Mouse (Mus musculus): ENCODE measurements at regions not wholly inside any gene's neighbourhood (a gene's known extent, or its start where the extent isn't known, plus 50 kb on each side); places are given as distances from the start of the nearest gene placed in this dataset.

DNA sequence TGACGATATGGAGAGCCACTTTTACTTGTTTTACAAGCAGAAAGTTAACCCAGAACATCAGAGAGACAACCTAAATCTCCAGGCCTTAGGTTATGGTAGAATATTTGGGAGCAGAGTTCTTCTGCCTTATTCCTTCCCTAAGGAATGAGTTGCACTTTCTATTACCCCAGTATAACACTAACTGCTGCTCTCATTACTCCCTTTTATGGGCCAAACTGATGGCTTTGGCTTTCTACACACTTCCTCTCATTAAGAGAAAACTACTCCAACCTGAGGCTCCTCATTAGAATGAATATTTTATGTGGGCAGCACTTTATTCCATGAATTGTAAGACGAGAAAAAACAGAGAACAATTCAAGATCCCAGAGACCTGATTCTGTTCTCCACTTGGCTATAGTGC lies 289.0 kb upstream of the Tnc start:
- DNase-seq (ENCODE audit: low spot score in 2 of 2): no peak

DNA sequence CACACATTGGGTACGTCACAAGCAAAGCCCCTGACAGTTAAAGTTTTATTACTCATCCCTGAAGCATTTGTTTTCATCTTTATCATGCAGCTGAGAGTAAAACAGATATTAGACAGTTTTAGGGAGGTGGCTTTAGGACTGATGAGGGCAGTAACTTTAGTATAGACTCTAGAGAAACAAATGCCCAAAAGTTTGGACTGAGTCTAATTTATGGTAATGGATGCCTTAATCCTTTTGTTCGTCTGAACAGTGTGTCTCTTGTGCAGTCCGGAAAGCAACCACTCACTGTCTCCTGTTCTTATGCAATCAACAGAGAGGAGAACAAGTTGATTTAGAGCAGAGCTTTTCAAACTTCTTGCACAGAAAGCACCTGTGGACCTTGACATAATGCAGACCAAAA lies 283.4 kb upstream of the Tnc start:
- DNase-seq (ENCODE audit: low spot score in 2 of 2): no peak

DNA sequence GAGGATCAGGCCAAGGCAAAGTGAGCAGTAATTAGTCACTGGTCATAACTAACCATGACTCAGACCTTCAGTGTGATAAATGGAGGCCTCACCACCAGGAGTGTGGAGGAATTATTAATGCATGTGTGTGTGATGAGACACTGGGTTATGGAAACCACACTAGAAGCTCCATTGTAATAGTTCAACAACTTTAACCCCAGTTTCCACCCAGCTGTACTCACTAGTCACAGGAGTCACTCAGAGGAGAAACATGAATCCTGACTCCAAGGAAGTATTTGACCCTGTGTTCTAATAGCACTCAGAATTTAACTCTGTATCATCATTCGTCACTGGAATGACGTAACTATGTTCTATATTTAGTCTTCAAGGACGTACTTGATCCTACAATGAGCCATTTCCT lies 277.6 kb upstream of the Tnc start:
- DNase-seq (ENCODE audit: low spot score in 2 of 2): no peak

DNA sequence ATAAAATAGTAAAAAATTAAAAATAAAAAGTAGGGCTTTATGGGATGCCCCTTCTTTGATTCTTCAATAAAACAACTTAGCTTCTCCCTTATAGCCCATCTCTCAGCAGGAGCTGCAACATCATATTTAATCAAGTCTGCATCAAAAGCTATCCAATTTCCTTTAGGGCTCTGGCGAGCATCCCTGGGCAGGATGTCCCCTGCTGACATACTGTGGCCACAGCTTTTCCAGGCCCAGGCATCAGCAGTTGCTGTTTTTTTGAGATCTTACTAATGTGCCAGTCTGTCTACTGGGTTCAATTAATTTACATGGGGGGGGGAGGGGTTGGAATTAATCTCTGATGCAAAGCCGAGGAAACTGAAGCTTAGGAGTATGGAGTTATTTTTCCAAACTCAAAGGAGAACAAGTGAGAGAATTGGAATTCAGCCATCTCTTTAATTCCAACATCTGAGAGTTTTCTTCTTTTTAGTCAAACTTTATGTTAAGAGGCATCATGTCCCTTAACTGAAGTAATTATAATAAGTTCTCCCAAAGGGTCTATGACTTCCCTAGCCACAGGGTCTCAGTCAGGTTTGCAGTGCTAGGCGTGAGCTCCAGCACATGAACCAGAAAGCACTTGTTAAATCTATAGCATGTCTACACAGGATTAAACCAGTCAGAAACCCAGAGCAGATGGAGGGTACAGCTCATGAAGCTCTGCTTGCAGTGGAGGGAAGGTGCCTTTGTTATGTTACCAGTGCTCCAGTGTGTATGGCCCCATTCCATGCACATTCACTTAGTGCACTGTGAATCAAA lies 269.9 kb upstream of the Tnc start:
- no peak for DNase-seq (ENCODE audit: low spot score in 2 of 2)

DNA sequence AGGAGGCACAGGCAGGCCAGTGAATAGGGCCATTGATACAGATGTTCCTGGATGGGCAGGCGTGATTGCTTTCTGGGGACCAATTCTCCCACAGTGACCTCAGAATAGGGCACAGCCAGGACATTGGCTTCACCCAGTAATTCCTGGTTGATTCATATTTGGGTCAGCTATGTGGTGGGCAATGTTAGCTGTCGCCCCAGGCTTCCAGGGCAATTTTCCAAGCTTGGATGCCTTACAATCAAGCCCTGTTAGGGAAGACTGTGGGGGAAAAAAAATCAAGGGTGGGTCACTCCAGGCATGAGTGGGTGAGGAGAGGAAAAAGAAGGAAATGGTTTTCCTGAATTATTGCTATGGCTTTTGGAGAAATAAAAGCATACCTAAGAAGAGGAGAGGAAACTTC lies 250.1 kb upstream of the Tnc start:
- no peak for DNase-seq (ENCODE audit: low spot score in 2 of 2)

DNA sequence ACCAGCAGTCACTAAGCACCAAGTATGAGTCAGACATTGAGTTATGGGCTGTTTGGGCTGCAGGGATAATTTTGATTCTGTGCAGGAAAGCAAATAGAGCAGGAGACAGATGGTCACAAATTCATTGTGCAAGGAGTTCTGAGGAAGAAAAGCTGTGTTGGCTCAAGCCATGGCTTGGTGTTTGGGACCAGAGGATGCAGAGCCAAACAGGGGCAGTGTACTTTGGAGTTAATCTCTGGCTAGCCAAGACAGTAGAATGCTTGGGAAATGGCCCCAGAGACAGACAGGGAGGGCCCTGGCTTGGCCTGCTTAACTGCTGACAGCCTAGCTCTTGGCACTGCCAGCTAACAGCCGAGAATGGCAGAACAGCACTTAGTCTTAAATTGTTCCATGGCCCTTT lies 235.7 kb upstream of the Tnc start:
- DNase-seq (ENCODE audit: low spot score in 2 of 2): peak; percentile 29 to 59

DNA sequence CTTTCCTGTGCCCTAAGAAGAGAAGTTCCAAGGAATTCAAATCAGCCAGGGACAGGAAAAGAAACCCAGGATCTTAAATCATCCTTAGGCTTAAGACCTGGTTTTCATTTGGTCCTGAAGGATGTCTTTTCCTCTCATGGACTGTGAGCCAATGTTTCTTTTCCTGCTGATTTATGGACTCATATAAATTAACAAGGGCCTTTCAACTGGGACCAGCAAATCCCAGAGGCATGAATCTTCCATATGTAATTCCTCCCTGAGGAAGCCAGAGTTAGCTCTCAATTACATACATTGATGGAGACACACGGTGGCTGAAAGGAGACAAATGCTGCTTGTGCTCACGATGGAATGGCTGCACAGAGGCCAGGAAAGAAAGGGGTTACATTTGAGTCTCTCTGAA lies 230.2 kb upstream of the Tnc start:
- DNase-seq (ENCODE audit: low spot score in 2 of 2): no peak

DNA sequence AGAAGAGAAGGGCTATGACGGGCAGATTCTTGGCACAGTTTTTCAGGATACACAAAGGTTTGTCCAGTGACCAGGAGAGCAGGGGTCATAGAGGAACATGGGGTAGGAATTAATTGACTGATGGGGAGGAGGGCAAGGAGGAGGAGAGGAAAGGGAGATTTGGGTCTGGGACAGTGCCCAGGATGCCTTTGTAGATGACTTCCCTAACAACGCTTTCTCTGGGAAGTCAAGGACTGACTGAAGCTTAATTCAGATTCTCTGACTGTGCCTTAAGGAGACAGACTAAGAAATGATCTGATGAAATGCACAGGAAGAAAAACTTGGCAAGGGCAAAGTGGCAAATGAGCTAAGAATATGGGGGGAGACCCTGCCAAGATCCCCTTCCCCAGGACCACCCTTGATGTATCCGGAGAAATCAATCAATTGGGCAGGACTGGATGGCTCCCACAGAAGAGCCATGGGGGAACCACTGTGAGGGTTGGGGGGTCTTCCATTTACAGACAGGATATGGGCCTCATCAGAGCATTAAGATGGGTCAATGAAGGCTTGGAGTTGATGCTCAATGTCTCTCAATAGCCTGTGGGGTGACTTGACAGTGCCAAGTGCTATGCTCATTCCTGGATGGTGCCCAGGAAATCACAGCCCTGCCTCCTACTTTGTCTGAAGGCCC lies 227.6 kb upstream of the Tnc start:
- DNase-seq (ENCODE audit: low spot score in 2 of 2): no peak

DNA sequence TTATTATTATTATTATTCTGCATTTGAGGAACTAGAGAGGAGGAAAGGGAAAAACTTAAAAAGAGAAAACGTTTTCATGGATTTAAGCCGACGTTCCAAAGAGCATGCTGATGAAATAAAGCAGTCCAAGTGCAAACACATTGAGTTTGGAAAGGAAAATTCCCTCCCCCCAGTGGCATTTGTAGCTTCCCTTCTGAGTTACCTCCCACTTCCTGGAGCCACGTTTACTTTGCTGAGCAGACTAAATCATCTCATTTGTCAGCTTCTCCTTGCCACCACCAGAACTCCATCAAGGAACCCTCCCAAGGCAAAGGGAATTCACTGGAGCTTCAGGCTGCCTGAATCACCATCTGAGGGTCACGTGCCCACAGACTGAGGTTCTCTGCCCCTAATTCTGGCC lies 223.0 kb upstream of the Tnc start:
- DNase-seq (ENCODE audit: low spot score in 2 of 2): no peak

DNA sequence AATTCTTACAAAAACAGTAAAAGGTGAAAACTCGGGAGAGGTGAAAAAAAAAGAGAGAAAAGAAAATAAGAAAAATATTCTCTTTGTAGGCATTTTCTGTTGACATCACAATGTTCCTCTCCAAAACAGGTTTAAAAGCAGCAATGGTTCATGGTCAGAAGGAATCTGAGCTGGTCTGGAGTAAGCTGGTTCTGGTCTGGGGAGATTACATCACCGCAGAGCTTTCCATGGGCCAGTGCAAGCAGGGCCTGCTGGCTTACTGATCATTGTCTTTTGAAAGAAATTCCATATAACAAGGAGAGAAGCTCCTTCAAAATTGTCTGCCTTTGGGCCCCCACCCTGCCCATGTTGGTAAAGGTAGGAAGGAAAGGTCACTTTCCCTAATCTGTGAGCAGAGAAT lies 222.3 kb upstream of the Tnc start:
- DNase-seq (ENCODE audit: low spot score in 2 of 2): no peak

DNA sequence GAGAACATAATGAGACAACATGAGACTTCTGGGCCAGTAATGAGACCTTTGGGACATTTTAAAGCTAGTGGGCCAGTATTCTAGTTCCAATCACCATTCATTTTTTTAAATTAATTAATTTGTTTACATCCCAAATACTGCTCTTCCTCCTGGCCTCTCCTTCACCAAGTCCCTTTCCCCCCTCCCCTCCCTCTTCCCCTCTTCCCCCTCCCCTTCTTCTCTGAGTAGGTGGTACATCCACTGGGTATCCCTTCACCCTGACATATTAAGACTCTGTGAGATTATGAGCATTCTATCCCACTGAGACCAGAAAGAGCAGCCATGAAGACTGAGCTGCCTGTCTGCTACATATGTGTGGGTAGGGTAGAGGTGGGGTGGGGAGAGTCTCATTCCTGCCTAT lies 213.7 kb upstream of the Tnc start:
- DNase-seq (ENCODE audit: low spot score in 2 of 2): no peak

DNA sequence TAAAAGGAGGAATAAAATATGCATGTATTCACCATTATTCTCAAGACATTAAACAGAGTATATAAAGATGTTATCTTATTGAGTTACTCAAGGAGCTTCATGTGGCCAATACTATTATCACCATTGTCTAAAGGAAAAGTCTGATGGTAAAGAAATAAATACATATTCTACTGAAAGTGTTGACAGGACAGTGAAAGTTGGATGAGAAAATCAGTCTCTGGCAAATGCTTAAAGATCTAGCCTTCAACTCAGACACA lies 213.3 kb upstream of the Tnc start:
- no peak for DNase-seq (ENCODE audit: low spot score in 2 of 2)

DNA sequence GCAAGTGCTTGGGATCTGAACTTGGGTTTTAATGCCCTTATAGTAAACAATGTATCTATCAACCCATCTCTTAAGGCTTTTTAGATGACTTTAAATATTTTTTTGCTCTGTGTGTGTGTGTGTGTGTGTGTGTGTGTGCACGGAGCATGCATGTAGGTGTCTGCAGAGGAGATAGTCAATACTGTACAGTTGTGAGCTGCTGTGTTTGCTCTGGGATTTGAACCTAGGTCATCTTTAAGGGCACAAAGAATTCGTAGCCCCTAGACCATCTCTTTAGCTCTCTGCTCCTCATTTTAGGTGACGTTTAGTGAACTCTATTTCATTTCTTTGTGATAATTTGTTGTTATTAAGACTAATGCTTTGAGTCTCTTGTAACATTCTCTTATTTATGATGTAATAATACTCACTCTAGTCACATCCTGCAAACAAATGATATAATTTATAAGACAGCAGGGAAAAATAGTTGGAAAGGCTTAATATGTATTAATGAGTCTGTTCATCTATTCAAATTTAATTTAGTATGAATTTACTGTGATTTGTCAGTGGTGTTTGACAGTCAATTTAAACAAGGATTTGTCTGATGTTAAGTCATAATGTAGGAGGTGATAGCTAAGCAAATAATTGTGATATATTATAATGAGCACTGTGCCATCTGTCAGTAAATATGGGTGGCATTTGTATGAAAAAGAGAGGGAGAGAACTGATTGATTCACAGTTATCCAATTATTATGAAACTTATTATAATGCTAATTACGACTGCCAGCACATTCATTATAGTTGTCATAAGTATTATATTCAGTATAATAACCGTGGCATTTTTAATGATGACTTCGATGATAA lies 212.8 kb upstream of the Tnc start:
- no peak for DNase-seq (ENCODE audit: low spot score in 2 of 2)

DNA sequence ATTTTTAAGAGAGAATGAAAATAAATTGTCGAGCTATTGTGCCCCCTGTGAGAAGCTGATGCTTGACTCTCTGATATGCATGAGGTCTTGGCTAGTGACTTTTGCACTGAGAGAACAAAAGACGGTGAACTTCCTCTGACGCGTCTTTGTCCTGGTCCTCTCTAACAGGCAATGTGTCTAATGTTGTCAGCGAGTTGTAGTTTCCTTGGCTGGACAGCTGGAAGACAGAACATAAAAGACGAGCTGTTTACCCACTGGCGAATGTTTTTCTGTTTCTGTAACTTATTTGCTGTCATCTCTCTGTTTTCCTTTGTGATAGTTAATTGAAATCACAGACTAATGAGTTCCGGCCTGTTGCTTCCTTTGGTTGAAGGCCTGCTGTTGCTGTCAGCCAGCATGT lies 208.4 kb upstream of the Tnc start:
- no peak for DNase-seq (ENCODE audit: low spot score in 2 of 2)

DNA sequence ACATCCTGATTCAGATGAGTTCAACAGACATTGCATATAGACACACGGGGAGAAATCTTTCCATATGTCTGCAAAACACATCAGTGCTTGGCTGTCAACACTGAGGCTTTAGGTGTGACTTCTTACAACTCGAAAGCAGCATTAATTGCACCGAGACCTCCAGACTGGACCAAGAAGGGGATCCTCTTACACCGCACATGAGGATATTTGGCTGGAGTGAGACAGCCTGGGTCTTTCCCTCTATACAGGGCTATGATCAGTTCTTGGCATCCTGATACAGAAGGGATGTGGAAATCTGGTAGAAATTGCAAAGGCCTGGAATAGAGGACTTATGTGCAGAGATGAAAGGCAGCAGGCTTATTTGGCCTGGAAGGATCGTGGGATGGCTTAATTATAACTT lies 203.9 kb upstream of the Tnc start:
- DNase-seq (ENCODE audit: low spot score in 2 of 2): no peak

DNA sequence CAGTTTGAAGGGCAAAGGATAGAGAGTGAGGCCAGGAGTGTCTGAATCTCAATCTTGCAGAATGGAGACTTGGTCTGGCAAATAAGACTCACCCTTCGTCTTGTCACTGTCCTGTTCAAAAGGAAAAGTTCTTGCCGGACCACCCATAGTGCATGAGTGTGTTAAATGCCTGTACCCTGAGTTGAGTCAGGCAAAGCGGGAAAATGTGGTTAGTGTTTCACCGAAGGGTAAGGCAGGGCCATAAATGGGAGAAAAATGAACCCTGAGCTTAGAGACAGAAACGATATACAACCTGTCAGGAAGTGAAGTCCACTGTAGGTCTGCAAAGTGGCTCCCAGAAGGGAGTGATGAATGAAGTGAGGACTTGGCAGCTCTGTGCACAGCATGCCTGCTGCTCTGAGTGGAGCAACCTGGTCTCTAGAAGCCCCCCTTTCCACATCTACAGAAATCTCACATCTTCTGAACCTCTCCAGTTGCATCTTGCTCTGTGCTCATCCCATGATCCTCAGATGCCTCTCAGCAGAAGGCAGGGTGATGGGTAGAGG lies 191.5 kb upstream of the Tnc start:
- DNase-seq (ENCODE audit: low spot score in 2 of 2): no peak

DNA sequence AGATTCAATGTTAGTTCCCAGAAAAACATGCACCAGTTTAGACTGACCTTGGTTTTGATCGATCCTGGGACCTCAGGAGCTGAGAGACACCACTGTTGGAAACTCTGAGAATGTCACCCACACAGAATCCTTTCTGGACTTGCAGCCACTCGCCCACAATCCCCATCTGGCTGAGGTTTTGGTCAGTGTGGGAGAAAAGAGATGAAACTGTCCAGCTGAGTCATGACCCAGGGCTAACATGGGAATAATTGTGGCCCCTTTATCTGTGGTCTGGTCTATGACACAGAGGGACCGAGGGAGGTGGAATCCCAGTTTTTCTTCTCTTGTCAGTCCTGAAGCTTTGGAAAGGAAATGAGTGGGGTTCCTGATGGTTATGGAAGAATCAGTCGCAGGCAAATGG lies 188.7 kb upstream of the Tnc start:
- no peak for DNase-seq (ENCODE audit: low spot score in 2 of 2)

DNA sequence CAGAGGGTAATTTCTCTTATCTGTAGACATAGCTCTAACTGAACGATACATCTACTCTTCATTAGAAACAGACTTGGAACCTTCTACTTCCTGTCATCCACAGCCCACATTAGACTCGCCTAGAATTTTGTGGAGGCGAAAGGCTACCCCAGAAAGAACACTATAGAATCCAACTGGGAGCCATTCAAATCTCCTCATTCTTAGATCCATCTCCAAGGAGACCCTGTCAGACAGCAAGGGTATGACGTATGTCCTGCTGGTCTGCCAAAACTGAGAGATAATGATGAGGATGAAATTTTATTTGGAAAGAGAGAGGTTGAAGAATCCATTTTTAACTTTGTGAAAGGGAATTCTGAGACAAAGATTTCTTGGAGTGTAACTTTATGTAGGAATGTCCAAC lies 185.3 kb upstream of the Tnc start:
- no peak for DNase-seq (ENCODE audit: low spot score in 2 of 2)

DNA sequence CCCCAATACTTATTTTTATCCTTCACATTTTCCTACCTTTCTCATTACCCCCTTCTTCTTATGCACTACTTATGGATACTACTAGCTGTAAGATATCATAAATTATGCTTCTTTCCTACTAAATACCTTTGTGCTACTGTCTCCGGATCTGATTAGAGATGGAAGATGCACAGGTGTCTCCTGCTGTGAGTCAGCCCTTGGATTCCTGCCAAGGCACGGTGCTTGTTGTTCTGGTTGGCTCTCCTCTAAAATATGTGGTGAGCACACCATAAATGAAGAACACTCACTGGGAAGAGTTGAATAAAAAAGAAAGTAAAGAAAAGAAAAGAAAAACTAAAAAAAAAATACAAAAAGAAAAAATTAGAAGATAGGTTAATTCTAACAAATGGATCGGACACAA lies 181.5 kb upstream of the Tnc start:
- no peak for DNase-seq (ENCODE audit: low spot score in 2 of 2)

DNA sequence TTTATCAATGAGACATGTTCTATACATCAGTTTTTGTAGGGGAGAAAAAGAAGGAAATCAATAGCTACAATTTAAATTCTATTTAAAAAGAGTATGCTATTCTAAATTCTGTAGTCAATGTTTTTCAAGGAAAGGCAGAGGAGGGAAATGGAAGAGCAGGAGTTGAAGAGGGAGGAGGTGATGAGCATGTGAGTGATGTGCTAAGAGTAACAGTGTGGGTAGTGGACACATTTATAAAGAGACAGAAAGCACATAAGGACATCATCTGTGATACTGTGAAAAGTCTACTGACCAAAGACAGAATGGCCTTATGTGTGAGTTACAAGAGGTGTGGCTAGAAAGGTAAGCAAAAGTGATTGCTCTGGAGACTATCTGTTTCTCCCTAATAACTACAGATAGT lies 179.8 kb upstream of the Tnc start:
- DNase-seq (ENCODE audit: low spot score in 2 of 2): no peak

DNA sequence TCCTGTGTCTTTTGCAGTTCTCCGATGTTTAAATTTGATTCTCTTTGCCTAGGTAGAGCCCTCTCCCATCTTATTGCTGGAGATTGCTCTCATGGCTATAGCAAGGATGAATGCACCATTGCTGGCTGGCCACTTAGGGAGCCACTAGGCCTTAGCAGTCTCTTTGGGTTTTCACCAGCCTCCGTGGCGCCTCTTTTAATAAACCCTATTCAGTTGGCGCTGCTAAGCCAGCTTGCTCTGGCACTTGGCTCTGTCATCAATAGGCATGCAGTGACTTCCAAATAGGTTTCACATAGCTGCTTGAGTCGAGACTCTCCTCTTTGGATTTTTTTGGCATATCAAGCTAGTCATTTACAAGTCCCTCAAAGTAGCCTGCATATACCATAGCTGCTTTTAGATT lies 178.1 kb upstream of the Tnc start:
- DNase-seq (ENCODE audit: low spot score in 2 of 2): peak; percentile 23 to 39

DNA sequence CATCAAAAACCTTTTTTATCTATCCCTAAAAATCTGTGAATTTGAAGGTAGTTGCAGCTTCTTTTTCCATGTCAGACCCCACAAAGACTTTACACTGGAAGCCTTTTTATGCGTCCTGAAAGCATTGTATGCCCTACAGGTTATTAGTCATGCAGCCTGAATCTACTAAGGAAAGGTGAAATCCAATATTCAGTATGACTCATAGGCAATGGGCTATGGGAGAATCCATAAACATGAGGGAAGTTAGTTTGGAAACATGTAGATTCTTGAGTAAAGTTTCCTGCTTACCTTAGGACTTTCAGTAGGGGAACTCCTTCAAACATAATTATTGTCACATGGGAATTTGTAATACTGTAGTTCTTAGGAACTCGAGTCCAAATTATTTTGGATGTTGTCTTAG lies 173.0 kb upstream of the Tnc start:
- no peak for DNase-seq (ENCODE audit: low spot score in 2 of 2)
